Mouse (Mus musculus): ENCODE data around the gene Slfn14.

DNA sequence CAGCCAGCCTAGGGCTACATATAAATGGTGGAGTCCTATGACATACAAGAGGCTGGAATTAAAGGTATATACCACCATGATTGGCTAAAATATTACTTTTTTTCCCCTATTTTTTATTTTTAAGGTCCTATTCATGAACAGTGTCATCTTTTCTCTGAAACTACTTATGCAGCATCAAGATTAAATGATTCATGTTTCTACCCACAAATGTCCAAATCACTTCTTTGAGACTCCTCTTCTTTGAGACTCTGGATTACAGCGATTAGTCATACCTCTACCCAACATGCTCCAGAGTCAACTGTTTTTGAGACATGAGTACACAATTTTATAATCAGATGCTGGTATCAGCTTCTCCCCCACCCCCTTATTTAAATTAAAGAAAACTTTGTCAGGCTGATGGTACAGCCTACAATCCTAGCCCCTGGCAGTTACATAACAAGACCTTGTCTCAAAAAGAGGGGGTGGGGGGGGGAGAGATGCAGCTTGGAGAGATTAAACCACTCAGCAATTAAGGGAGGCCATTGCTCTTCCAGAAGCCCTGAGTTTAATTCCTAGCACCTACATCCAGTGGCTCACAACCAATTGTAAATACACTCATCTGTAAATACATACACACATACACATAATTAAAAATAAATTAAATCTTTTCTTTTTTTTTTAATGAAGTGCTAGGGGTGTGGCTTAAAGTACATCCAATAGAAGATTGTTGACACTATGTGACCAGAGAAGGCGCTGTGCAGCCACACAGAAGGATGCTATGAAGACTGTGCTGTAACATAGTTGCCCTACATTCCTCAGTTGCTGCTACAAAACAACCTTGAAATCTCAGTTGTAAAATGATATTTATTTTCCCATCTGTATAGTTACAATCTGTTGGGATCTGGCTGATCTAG, 14.3 kb downstream of the Slfn14 start:
- no peak for TF ChIP-seq CTCF (IDR thresholded peaks at IDR 0.05; ENCODE audit: low read depth, low read length)
- no peak for TF ChIP-seq POLR2A (IDR thresholded peaks at IDR 0.05; ENCODE audit: extremely low read depth, insufficient read depth, low read length)

Data from liver, adult 2 months (tissue).